ENCODE assay signal across 11 mouse cellular contexts in the genomic region with DNA sequence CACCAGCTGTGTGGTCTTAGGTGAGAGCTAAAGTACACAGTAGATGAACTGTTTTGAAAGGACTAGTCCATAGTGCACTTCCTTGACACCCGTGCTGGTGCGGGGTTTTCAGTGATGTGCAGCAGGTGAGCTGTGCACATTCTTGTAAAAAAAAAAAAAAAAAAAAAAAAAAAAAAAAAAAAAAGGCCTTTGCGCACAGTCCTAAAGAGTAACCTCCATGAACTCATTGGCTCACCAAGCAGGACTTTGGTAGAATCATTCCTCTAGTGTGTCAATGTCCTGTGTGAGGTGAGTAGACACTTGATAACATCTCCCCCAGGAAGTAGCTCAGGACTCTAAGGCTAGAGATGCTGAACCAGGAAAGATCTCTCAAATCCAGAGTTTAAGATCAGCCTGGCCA.
DNase-seq lines count a peak whose midpoint lies in the region; ATAC-seq and TF ChIP-seq lines count a peak whose summit lies in the region.
"Had no signal": no experiment of that assay in that cellular context is flagged by ENCODE, and none has a peak within 500 bp of the region (broad histone marks: within the 10 kb centered on the region; RNA-seq: fewer than 3 reads in every experiment).

No protein-coding gene starts in this region.

- H3K9me3 ChIP-seq in midbrain, embryonic 11.5 days (ENCODE audit: control insufficient read depth, low read length), result no peaks in the 10 kb centered on the region
- H3K9me3 ChIP-seq in midbrain, embryonic 10.5 days (replicated peaks), result no peaks in the 10 kb centered on the region
- no peaks in the 10 kb centered on the region for H3K9me3 ChIP-seq in neural tube, embryonic 13.5 days
- H3K9me3 ChIP-seq: limb, embryonic 13.5 days had no signal

- no peaks in the 10 kb centered on the region; the same call in 1 of the 2 replicates for H3K4me1 ChIP-seq in heart, adult 2 months (ENCODE audit: control insufficient read depth, insufficient read depth, low read length)
- no peaks in the 10 kb centered on the region for H3K4me1 ChIP-seq in midbrain, embryonic 11.5 days (ENCODE audit: control insufficient read depth, insufficient read depth, low read length)
- H3K4me1 ChIP-seq in midbrain, embryonic 10.5 days, result peaks cover 8% of the 10 kb centered on the region
- peaks cover 6% of the 10 kb centered on the region for H3K4me1 ChIP-seq in neural tube, embryonic 13.5 days (replicated peaks)

- TF ChIP-seq CTCF in heart, adult 2 months (IDR thresholded peaks at IDR 0.05), result no peak

- H3K36me3 ChIP-seq in heart, adult 2 months (ENCODE audit: control insufficient read depth, insufficient read depth, low read length), result peaks cover 2% of the 10 kb centered on the region; the same call in 1 of the 2 replicates
- H3K36me3 ChIP-seq in midbrain, embryonic 11.5 days (ENCODE audit: control insufficient read depth, insufficient read depth, low read length), result no peaks in the 10 kb centered on the region
- no peaks in the 10 kb centered on the region for H3K36me3 ChIP-seq in midbrain, embryonic 10.5 days
- H3K36me3 ChIP-seq in neural tube, embryonic 13.5 days, result no peaks in the 10 kb centered on the region
- H3K36me3 ChIP-seq: limb, embryonic 13.5 days had no signal

- H3K79me2 ChIP-seq in heart, adult 2 months (replicated peaks; ENCODE audit: control insufficient read depth, insufficient read depth, low read length), result no peaks in the 10 kb centered on the region

- WGBS in heart, adult 2 months, result 65% methylated on average over 3 of the region's 3 CpGs
- 92% methylated on average over 3 of the region's 3 CpGs for WGBS in midbrain, embryonic 11.5 days
- 90% methylated on average over 3 of the region's 3 CpGs for WGBS in midbrain, embryonic 10.5 days
- WGBS in neural tube, embryonic 13.5 days, result 96% methylated on average over 3 of the region's 3 CpGs

- no peaks in the 10 kb centered on the region for H3K27me3 ChIP-seq in heart, adult 2 months (ENCODE audit: control insufficient read depth, insufficient read depth, low read length)
- H3K27me3 ChIP-seq in midbrain, embryonic 11.5 days (ENCODE audit: control insufficient read depth, insufficient read depth, low read length), result no peaks in the 10 kb centered on the region
- H3K27me3 ChIP-seq in midbrain, embryonic 10.5 days (ENCODE audit: low read depth, poor library complexity, severe bottlenecking), result no peaks in the 10 kb centered on the region
- H3K27me3 ChIP-seq in neural tube, embryonic 13.5 days, result no peaks in the 10 kb centered on the region
- H3K27me3 ChIP-seq: limb, embryonic 13.5 days had no signal

- peak overlapping the region; percentile 10; the same call in 1 of the 2 replicates for H3K27ac ChIP-seq in heart, adult 2 months
- no peak overlapping the region for H3K27ac ChIP-seq in midbrain, embryonic 11.5 days (ENCODE audit: low read depth, low read length)
- H3K27ac ChIP-seq in midbrain, embryonic 10.5 days (replicated peaks), result no peak overlapping the region
- H3K27ac ChIP-seq in neural tube, embryonic 13.5 days (replicated peaks), result no peak overlapping the region

- DNase-seq in heart, adult 2 months, result no peak
- DNase-seq in heart, postnatal 36 days, result no peak
- no peak for DNase-seq in midbrain, embryonic 11.5 days (ENCODE audit: low spot score, missing footprints)
- no peak for DNase-seq in midbrain, embryonic 10.5 days (ENCODE audit: low spot score)
- DNase-seq in cerebellum, postnatal 36 days, result no peak
- no peak for DNase-seq in MN1 (ENCODE audit: low spot score)
- DNase-seq: right cerebral cortex, postnatal 14 days; thymus, postnatal 25 days had no signal

- ATAC-seq in midbrain, embryonic 11.5 days (ENCODE audit: low FRiP score), result peak; percentile 49; the same call in 1 of the 2 replicates
- ATAC-seq in granulocyte monocyte progenitor cell, adult 5-6 weeks (replicated peaks; ENCODE audit: poor library complexity, severe bottlenecking), result peak; percentile 12; the same call in 1 of the 2 replicates
- ATAC-seq in neural tube, embryonic 13.5 days (ENCODE audit: low read depth), result peak; percentile 63; the same call in 1 of the 2 replicates

- intact Hi-C loops in heart, adult 2 months (cut with DNase I), result loop anchor here (2.0 to 5.0 kb wide), 5 partner anchors 122 to 518 kb away; a partner anchor contains a TSS
- intact Hi-C loops in heart, postnatal 36 days (cut with DNase I), result loop anchor here (2.0 to 5.0 kb wide), 7 partner anchors 50 to 518 kb away; a partner anchor contains a TSS

- H3K4me2 ChIP-seq in midbrain, embryonic 11.5 days, result no peak overlapping the region
- H3K4me2 ChIP-seq in neural tube, embryonic 13.5 days, result no peak overlapping the region

- H3K9ac ChIP-seq in heart, adult 2 months (ENCODE audit: low read depth, low read length), result no peak overlapping the region
- H3K9ac ChIP-seq in midbrain, embryonic 11.5 days (ENCODE audit: low read length), result no peak overlapping the region
- no peak overlapping the region for H3K9ac ChIP-seq in neural tube, embryonic 13.5 days

- TF ChIP-seq EP300 in heart, adult 2 months (IDR thresholded peaks at IDR 0.05; ENCODE audit: insufficient read depth, low read depth, low read length), result no peak

- no peak overlapping the region for H3K4me3 ChIP-seq in heart, adult 2 months
- no peak overlapping the region for H3K4me3 ChIP-seq in midbrain, embryonic 11.5 days (ENCODE audit: low read depth, low read length)
- H3K4me3 ChIP-seq in midbrain, embryonic 10.5 days, result no peak overlapping the region
- H3K4me3 ChIP-seq in neural tube, embryonic 13.5 days, result no peak overlapping the region

- TF ChIP-seq POLR2A in heart, adult 2 months (IDR thresholded peaks at IDR 0.05; ENCODE audit: insufficient read depth, low read depth, low read length), result no peak

Comparison
In these comparisons a context has a peak if more than half of its experiments do, and no peak if none do; other contexts are left out.
1. ATAC-seq: peak in every context shown above with its lines; median percentile 63 in neural tube, embryonic 13.5 days; 49 in midbrain, embryonic 11.5 days; 12 in granulocyte monocyte progenitor cell, adult 5-6 weeks.